Mouse (Mus musculus): ENCODE data around the gene Adamts6. TPM values are rescaled to one million over a fixed set of nuclear protein-coding genes. Genes with fewer than 3 reads are reported as not detected.

Gene Adamts6
- polyA plus RNA-seq, 1 experiment from 2014 or later, result 3.2 TPM

- H3K9ac ChIP-seq (ENCODE audit: low read length), result no peak overlapping the region
- no peak overlapping the region for H3K27ac ChIP-seq (replicated peaks; ENCODE audit: low read depth, low read length)
- H3K4me1 ChIP-seq (ENCODE audit: control insufficient read depth, insufficient read depth, low read length), result no peaks in the 10 kb centered on the region
- WGBS, result 91% methylated on average over 1 of the region's 1 CpGs
- no peak overlapping the region for H3K4me2 ChIP-seq (ENCODE audit: low read depth, severe bottlenecking)
- ATAC-seq (ENCODE audit: insufficient number of reproducible peaks, low FRiP score, low TSS enrichment, low read depth) (no peak), DNase-seq (ENCODE audit: low spot score) (no peak)
- no peaks in the 10 kb centered on the region for H3K27me3 ChIP-seq (ENCODE audit: control insufficient read depth, insufficient read depth, low read length)
- H3K9me3 ChIP-seq (ENCODE audit: control insufficient read depth, low read length), result no peaks in the 10 kb centered on the region
- H3K4me3 ChIP-seq (ENCODE audit: low read depth, low read length), result no peak overlapping the region
- no peaks in the 10 kb centered on the region for H3K36me3 ChIP-seq (ENCODE audit: control insufficient read depth, insufficient read depth, low read length)
Measured at GRCm38 (mm10) chr13:104295472-104295871, 7.8 kb downstream of the Adamts6 start.

DNA sequence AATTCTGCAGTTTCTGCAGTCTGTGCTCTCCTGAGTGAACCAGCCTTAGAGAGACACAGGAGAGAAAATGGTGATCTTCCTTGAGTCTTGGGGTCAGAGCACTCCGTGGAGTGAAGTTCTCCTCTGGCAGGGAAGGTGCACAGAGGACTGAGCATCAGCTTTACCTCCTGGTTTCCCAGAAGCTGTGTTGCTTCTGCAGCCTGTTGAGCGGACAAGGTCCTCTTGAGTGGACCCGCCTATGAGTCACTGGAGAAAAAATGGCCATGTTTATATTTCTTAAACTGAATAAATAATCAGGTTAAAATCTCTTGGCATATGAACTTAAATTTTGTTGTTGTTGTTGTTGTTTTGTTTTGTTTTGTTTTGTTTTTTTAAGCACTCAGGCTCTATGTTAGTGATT, 41.7 kb downstream of the Adamts6 start:
- ATAC-seq (ENCODE audit: insufficient number of reproducible peaks, low FRiP score, low TSS enrichment, low read depth) (no peak), DNase-seq (ENCODE audit: low spot score) (no peak)
- Histone ChIP-seq H3K4me3 (ENCODE audit: low read depth, low read length) (no peak overlapping the region), H3K27ac (replicated peaks; ENCODE audit: low read depth, low read length) (no peak overlapping the region), H3K9me3 (ENCODE audit: control insufficient read depth, low read length) (no peaks in the 10 kb centered on the region), H3K9ac (ENCODE audit: low read length) (no peak overlapping the region), H3K36me3 (ENCODE audit: control insufficient read depth, insufficient read depth, low read length) (no peaks in the 10 kb centered on the region), H3K4me1 (ENCODE audit: control insufficient read depth, insufficient read depth, low read length) (no peaks in the 10 kb centered on the region), H3K27me3 (ENCODE audit: control insufficient read depth, insufficient read depth, low read length) (no peaks in the 10 kb centered on the region), H3K4me2 (ENCODE audit: low read depth, severe bottlenecking) (no peak overlapping the region)
- WGBS, result 88% methylated on average over 3 of the region's 3 CpGs

GRCm38 (mm10) chr13:104329742-104330141, 42.1 kb downstream of the Adamts6 start:
- DNase-seq (ENCODE audit: low spot score), result no peak
- H3K9ac ChIP-seq (ENCODE audit: low read length), result no peak overlapping the region
- no peak overlapping the region for H3K4me3 ChIP-seq (ENCODE audit: low read depth, low read length)
- H3K27me3 ChIP-seq (ENCODE audit: control insufficient read depth, insufficient read depth, low read length), result no peaks in the 10 kb centered on the region
- ATAC-seq (ENCODE audit: insufficient number of reproducible peaks, low FRiP score, low TSS enrichment, low read depth), result no peak
- whole genome bisulfite sequencing, result 78% methylated on average over 2 of the region's 2 CpGs
- H3K4me2 ChIP-seq (ENCODE audit: low read depth, severe bottlenecking), result no peak overlapping the region
- H3K27ac ChIP-seq (replicated peaks; ENCODE audit: low read depth, low read length), result no peak overlapping the region
- no peaks in the 10 kb centered on the region for H3K4me1 ChIP-seq (ENCODE audit: control insufficient read depth, insufficient read depth, low read length)
- no peaks in the 10 kb centered on the region for H3K9me3 ChIP-seq (ENCODE audit: control insufficient read depth, low read length)
- no peaks in the 10 kb centered on the region for H3K36me3 ChIP-seq (ENCODE audit: control insufficient read depth, insufficient read depth, low read length)

DNA sequence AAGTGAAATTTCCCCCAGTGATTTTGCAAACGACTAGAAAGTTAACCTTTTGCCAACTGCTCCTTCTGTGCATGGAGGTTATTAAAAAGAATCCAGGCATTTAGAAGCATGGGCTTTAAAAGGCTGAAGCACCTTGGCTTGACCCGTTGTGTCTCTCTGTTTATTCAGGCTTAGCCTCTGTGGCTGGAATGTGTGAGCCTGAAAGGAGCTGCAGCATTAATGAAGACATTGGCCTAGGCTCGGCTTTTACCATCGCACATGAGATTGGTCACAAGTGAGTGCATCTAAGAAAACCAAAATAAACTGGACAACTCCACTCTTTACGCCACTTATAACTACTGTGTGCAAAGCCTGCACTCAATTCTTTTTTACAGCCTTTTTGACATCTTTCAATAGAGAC, 65.0 kb downstream of the Adamts6 start:
- Histone ChIP-seq H3K9me3 (ENCODE audit: control insufficient read depth, low read length) (no peaks in the 10 kb centered on the region), H3K4me1 (ENCODE audit: control insufficient read depth, insufficient read depth, low read length) (0 out of 2 replicates have a peak, but pooled peaks cover 3% of the 10 kb centered on the region), H3K36me3 (ENCODE audit: control insufficient read depth, insufficient read depth, low read length) (no peaks in the 10 kb centered on the region; the same call in 1 of the 2 replicates), H3K9ac (ENCODE audit: low read length) (no peak overlapping the region), H3K27ac (replicated peaks; ENCODE audit: low read depth, low read length) (no peak overlapping the region), H3K27me3 (ENCODE audit: control insufficient read depth, insufficient read depth, low read length) (no peaks in the 10 kb centered on the region), H3K4me2 (ENCODE audit: low read depth, severe bottlenecking) (no peak overlapping the region), H3K4me3 (ENCODE audit: low read depth, low read length) (no peak overlapping the region)
- DNase-seq (ENCODE audit: low spot score) (no peak), ATAC-seq (ENCODE audit: insufficient number of reproducible peaks, low FRiP score, low TSS enrichment, low read depth) (peak; percentile 65; the same call in 1 of the 2 replicates)
- 62% methylated on average over 5 of the region's 5 CpGs for WGBS

DNA sequence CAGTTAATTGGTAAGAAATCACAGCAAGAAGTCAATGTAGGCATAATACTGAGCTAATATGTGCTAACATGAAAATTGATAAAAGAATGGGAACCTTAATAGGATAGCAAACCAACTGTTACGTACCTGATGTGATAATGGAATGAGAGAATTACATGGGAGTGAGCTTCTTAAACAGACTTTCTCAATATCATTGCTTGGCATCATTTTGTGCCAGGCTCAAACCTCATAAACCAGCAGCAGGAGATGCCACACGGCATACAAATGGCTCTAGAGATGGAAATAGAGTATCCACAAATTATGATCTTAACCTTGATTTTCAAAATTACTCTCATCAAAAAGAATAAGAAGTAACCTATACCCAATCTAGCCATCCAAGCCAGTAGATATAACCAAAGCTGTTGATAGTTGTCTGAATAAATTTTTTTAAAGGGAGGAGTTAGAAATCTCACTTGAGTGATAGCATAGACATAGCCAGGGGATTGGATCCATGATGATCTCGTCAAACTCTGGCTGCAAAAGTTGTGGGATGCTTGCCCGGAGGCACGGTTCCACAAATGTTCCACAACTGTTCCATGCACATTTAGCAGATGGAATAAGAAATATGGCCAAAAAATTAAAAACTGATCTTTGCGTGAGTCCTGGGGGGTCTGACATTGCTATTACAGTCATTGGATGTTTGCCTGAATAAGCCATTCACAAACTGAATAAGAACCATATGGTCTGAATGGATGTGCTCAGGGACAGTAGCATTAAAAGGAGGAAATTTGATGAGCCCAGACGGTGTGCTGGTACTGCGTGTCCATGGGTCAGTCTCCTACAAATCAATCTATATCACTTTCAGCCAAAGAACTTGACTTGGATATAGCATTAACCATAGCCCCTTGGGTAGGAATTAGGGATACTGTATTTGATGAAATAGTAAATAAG, 106.1 kb downstream of the Adamts6 start:
- ATAC-seq (ENCODE audit: insufficient number of reproducible peaks, low FRiP score, low TSS enrichment, low read depth), result no peak
- 89% methylated on average over 8 of the region's 8 CpGs for WGBS

DNA sequence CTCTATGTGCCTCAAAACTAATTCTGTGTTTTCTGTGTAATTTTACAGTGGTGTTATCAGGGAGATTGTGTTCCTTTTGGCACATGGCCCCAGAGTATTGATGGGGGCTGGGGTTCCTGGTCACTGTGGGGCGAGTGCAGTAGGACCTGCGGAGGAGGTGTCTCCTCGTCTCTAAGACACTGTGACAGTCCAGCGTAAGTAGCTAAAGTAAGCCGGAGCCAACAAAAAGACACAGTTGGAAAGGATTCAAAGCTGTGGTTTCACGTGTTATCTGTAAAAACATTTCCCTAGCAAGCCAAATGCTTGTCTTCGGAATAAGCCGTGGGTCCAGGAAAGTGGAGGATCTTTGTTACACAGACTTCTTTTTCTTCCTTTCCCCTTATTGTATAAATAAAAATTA, 110.2 kb downstream of the Adamts6 start:
- Histone ChIP-seq H3K4me3 (ENCODE audit: low read depth, low read length) (no peak overlapping the region), H3K4me2 (ENCODE audit: low read depth, severe bottlenecking) (no peak overlapping the region), H3K36me3 (ENCODE audit: control insufficient read depth, insufficient read depth, low read length) (no peaks in the 10 kb centered on the region), H3K4me1 (ENCODE audit: control insufficient read depth, insufficient read depth, low read length) (no peaks in the 10 kb centered on the region), H3K9me3 (ENCODE audit: control insufficient read depth, low read length) (no peaks in the 10 kb centered on the region), H3K27me3 (ENCODE audit: control insufficient read depth, insufficient read depth, low read length) (no peaks in the 10 kb centered on the region), H3K9ac (ENCODE audit: low read length) (no peak overlapping the region), H3K27ac (replicated peaks; ENCODE audit: low read depth, low read length) (no peak overlapping the region)
- ATAC-seq (ENCODE audit: insufficient number of reproducible peaks, low FRiP score, low TSS enrichment, low read depth), result no peak
- 87% methylated on average over 8 of the region's 8 CpGs for WGBS
- DNase-seq (ENCODE audit: low spot score), result no peak

More for the DNA sequence above, 106.1 kb downstream of the Adamts6 start:
- H3K4me3 ChIP-seq (ENCODE audit: low read depth, low read length), result no peak overlapping the region
- H3K4me2 ChIP-seq (ENCODE audit: low read depth, severe bottlenecking), result no peak overlapping the region
- H3K27me3 ChIP-seq (ENCODE audit: control insufficient read depth, insufficient read depth, low read length), result no peaks in the 10 kb centered on the region
- no peaks in the 10 kb centered on the region for H3K9me3 ChIP-seq (ENCODE audit: control insufficient read depth, low read length)
- H3K9ac ChIP-seq (ENCODE audit: low read length), result no peak overlapping the region
- H3K27ac ChIP-seq (replicated peaks; ENCODE audit: low read depth, low read length), result no peak overlapping the region
- no peak for DNase-seq (ENCODE audit: low spot score)
- H3K36me3 ChIP-seq (ENCODE audit: control insufficient read depth, insufficient read depth, low read length), result no peaks in the 10 kb centered on the region
- no peaks in the 10 kb centered on the region for H3K4me1 ChIP-seq (ENCODE audit: control insufficient read depth, insufficient read depth, low read length)

DNA sequence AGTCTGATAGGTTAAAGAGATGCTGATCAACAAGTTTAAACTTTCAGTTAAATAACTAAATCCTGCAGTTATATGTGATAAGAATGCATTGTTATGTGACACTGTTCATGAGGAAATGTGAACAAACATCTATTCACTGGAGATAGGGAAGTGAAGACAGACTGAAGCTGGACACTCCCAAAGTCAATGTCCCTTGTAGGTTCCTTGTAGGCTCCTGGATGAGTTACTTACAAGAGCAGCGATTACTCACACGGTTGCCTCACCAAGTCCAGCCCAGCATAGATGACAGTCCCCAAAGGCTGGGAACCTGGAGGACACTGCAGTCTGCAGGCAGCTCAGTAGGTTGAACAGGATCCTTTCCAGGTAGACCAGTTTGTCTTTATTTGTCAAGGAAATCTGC, 145.1 kb downstream of the Adamts6 start:
- no peak overlapping the region for H3K4me2 ChIP-seq (ENCODE audit: low read depth, severe bottlenecking)
- no peak overlapping the region for H3K27ac ChIP-seq (replicated peaks; ENCODE audit: low read depth, low read length)
- H3K4me1 ChIP-seq (ENCODE audit: control insufficient read depth, insufficient read depth, low read length), result no peaks in the 10 kb centered on the region
- H3K9me3 ChIP-seq (ENCODE audit: control insufficient read depth, low read length), result no peaks in the 10 kb centered on the region
- H3K27me3 ChIP-seq (ENCODE audit: control insufficient read depth, insufficient read depth, low read length), result no peaks in the 10 kb centered on the region
- DNase-seq (ENCODE audit: low spot score), result no peak
- no peak overlapping the region for H3K9ac ChIP-seq (ENCODE audit: low read length)
- ATAC-seq (ENCODE audit: insufficient number of reproducible peaks, low FRiP score, low TSS enrichment, low read depth), result no peak
- no peak overlapping the region for H3K4me3 ChIP-seq (ENCODE audit: low read depth, low read length)
- 84% methylated on average over 2 of the region's 2 CpGs for WGBS
- H3K36me3 ChIP-seq (ENCODE audit: control insufficient read depth, insufficient read depth, low read length), result no peaks in the 10 kb centered on the region

- Histone ChIP-seq H3K4me2 (ENCODE audit: low read depth, severe bottlenecking) (no peak overlapping the region), H3K9me3 (ENCODE audit: control insufficient read depth, low read length) (no peaks in the 10 kb centered on the region), H3K9ac (ENCODE audit: low read length) (no peak overlapping the region), H3K27ac (replicated peaks; ENCODE audit: low read depth, low read length) (no peak overlapping the region), H3K36me3 (ENCODE audit: control insufficient read depth, insufficient read depth, low read length) (peaks cover 3% of the 10 kb centered on the region; the same call in 1 of the 2 replicates), H3K4me1 (ENCODE audit: control insufficient read depth, insufficient read depth, low read length) (no peaks in the 10 kb centered on the region), H3K4me3 (ENCODE audit: low read depth, low read length) (no peak overlapping the region), H3K27me3 (ENCODE audit: control insufficient read depth, insufficient read depth, low read length) (no peaks in the 10 kb centered on the region)
- DNase-seq (ENCODE audit: low spot score) (no peak), ATAC-seq (ENCODE audit: insufficient number of reproducible peaks, low FRiP score, low TSS enrichment, low read depth) (no peak)
- WGBS, result 93% methylated on average over 7 of the region's 7 CpGs
Measured at GRCm38 (mm10) chr13:104442559-104442958, 154.9 kb downstream of the Adamts6 start.
